Mouse (Mus musculus) heart, adult 11 months (tissue): ENCODE measurements around the gene Vmn1r15.

Experiments
- DNase-seq: peaks from one replicate; pipeline ENCODE4 v3.0.0; 2022

Gene Vmn1r15

DNA sequence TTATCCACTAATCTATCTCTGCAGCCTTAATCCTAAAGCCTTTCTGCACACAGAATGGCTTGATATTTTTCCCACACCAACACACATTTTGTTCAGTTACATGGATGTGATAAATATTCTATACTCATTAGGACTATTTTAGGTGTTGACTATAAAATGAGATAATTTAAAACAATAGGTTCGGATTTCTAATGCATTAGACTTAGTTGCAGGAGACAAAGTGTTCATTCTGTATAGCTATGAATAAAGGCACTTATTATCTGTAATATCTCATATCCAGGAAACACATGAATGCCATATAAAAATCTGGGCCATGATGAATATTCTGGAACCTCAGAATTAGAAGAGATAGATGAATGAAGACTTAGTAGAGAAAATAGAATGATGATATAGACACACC, at the start of gene Vmn1r15:
TSS of gene Vmn1r15 (plus strand) at position 301 of the 400 bp plus-strand sequence.
- DNase-seq = no peak

DNA sequence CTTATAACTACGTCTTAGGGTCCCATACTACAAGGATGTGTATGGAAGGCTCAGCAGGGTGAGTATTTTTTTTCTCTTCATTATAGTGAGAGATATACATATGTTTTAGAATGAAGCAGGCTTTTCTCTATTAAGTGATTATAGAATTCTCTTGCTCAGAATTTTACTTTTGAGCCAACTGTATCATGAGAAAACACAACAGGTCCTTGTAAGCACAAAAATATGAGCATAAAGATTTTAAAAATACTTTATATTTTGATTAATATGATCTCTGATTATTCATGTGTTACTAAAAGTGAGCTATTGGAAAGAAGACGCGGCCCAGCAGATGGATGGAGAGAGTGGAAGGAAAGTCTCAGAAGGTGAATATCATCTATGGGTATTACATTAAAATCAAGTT, 26.4 kb upstream of the Vmn1r15 start, which contains the start of gene Vmn1r14:
TSS of gene Vmn1r14 (plus strand) at position 301 of the 400 bp plus-strand sequence.
- DNase-seq = no peak

DNA sequence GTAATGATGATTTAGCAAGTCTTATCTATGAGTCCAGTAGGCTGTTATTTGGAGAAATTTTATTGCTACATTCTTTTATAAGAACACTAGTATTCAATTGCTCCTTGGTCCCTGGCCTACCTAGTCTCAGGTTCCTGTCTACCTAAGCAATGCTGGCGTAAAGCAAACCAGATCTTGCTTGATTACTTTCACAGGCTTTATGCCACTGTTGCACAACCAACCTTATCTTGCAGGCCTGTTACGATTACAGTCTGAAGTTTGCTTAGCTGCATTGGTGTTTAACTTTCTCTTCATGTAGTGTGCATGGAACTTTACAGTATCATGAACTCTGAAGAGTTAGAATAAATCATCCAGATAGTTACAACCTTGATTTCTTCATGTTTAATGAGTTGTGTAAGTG, 3.2 kb downstream of the Vmn1r15 start:
- DNase-seq = no peak

DNA sequence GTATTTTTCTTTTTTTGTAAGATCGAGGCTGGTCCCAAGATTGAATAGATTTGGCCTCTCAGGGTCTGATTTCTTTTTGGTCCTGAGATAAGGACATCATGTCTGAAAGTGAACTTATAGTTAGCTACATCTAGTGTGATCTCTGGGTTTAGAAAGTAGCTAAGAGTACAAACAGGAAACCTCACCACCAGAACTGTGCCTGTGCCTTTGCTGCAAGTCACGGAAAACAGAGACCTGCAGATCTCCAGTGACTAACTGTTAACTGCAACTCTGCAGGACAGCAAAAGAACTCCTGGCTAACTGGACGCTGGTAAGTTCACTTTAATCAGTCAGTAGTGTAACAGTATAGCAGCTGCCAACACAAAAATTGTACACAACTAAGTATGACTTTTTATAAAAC, 14.1 kb downstream of the Vmn1r15 start:
- no peak for DNase-seq

DNA sequence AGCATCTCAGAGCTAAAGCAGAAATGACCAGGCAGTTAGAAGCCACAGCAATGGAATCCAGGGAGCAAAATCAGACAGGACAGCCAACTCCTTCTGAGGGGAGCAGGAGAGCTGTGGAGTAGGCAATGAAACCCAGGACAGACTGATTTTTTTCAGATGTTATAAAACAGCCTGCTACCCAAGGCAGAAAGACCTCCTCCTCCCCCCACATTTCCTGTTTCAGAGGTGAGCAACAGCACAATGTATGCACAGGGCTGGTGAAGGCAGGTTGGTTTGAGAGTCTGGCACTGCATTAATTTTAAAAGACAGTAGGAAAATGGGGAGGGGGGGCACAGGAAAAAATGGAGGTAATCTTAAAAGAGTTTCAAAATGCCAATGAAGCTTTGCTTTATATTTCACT, 14.8 kb downstream of the Vmn1r15 start:
- no peak for DNase-seq

DNA sequence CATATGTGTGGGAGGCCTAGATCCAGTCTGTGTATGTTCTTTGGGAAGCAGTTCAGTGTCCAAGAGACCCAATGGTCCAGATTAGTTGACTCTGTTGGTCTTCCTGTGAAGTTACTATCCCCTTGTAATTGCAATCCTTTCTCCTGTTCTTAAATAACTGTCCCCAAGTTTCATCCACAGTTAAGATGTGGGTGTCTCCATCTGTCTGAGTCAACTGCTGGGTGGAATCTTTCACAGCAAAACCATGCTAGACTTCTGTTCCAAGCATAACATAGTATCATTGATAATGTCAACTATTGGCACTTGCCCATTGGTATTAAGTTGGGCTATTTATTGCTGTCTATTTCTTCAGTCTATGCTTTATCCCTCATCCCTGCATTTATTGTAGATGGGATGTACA, 21.2 kb downstream of the Vmn1r15 start:
- DNase-seq = no peak
